Mouse (Mus musculus): ENCODE results near the gene Vps8. TPM values are rescaled to one million over a fixed set of nuclear protein-coding genes. Genes with fewer than 3 reads are reported as not detected.

The Vps8 gene
- polyA plus RNA-seq, 1 experiment: 33.3 TPM

GRCm38 (mm10) chr16:21608176-21608865, 185.4 kb downstream of the Vps8 start:
- no peak for DNase-seq (ENCODE audit: extremely low spot score in 1 of 2, low spot score in 1 of 2)

- no peak for DNase-seq (ENCODE audit: extremely low spot score in 1 of 2, low spot score in 1 of 2)
These were observed 187.6 kb downstream of the Vps8 start for GRCm38 (mm10) chr16:21610473-21610872.

DNA sequence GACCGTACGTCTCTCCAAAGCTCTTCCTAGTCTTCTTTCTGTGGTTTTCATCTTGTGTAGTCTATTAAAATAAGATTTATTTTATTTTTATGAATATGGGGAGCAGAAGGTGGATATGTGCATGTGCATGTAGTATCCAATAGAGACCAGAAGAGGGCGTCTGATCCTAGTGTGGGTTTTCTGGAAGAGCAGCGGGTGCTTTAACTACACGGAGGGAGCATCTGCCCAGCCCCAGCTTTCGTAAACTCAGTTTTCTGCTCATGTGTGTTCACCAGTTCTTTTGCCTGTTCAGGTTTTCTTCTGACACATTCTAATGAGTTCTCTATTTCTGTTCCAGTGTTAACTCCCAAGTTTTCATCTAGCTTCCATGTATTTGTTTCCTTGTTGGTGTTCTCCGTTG, 192.9 kb downstream of the Vps8 start:
- DNase-seq (ENCODE audit: extremely low spot score in 1 of 2, low spot score in 1 of 2): peak in 1 of 2 experiments; percentile 57

GRCm38 (mm10) chr16:21620630-21621029, 197.7 kb downstream of the Vps8 start:
- DNase-seq (ENCODE audit: extremely low spot score in 1 of 2, low spot score in 1 of 2): no peak

DNA sequence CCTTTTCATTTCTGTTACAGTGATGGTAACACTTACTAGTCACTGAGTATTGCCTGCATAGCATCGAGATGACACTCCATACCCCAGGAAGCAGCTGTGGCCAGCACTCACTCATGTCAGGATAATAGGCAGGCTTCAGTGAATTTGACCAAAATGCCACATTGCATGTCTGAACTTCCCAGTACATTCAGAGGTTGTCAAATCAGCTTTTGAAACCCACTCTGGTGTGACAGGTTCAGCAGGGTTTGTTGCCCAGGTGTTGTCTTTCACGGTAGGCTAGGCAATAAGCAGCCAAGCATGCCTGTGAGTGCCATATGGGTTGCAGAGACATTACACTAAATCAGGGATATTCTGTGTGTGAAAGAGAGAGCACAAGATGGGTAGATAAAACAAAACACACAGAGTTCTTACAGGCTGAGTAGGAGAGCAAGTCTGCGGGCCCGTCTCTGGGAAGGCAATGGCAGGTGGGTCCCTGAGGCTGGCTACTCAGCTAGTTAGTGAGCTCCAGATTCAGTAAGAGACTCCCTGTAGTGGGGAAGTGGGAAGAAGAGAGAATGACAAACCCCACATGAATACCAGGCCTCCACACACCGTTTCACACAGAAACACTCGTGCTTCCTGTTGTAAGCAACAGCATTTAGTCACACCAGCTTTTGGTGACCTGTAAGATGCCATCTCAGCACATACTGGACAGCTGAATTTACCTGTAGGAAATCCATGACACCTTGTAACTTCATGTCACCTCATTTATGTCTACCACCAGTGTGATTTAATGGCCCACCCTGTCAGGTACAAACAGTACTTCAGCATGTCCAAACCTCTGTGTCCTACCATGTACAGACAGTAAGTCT, 203.1 kb downstream of the Vps8 start:
- DNase-seq (ENCODE audit: extremely low spot score in 1 of 2, low spot score in 1 of 2): no peak

DNA sequence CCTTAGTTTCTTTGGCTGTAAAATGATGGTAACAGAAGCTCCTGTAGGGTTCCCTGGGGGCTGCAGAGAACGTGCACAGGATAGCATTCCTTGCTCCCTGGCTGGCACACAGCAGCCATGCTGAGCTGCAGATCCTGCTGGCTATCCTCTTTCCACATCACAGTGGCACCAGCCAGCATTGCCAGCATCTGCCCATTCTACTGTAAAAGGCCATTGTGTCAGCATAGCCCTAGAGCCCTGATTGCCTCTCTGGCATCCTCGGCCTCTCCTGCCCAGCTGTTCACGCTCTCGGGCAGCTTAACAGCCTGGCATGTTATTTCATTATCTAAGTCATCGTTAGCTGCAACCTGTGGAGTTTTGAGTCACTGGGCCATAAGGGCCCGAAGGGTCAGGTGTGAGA, 204.3 kb downstream of the Vps8 start:
- no peak for DNase-seq (ENCODE audit: extremely low spot score in 1 of 2, low spot score in 1 of 2)

DNA sequence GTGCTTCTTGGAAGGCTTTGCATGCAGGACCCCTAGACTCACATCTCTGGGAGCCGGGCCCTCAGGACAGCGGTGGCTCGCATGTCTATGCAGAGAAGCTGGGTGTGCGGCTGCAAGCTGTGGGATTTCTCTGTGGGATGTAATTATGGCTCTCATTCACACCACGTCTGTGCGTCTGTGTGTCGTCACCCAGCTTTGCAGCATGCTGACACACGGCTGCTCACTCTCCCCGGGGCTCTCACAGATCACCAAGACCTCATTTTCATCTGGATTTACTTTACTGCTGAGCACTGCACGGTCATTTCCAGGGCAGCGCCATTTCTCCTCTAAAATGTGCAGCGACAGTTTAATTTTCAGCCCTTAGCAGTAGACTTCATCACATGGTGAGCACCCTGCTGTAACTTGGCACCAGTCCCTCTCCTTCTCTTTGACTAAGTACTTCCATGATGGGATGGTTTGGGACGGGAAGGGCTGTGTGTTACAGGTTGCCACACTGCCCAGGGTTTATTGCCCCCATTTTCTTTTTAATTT, 205.2 kb downstream of the Vps8 start:
- peak in 1 of 2 experiments; percentile 62 for DNase-seq (ENCODE audit: extremely low spot score in 1 of 2, low spot score in 1 of 2)

GRCm38 (mm10) chr16:21630614-21631013, 207.7 kb downstream of the Vps8 start:
- no peak for DNase-seq (ENCODE audit: extremely low spot score in 1 of 2, low spot score in 1 of 2)

- no peak for DNase-seq (ENCODE audit: extremely low spot score in 1 of 2, low spot score in 1 of 2)
These were observed 208.9 kb downstream of the Vps8 start for GRCm38 (mm10) chr16:21631815-21632222.

GRCm38 (mm10) chr16:21634460-21634859, 211.5 kb downstream of the Vps8 start:
- DNase-seq (ENCODE audit: extremely low spot score in 1 of 2, low spot score in 1 of 2): no peak

GRCm38 (mm10) chr16:21636156-21636853, 213.4 kb downstream of the Vps8 start:
- DNase-seq (ENCODE audit: extremely low spot score in 1 of 2, low spot score in 1 of 2): no peak

GRCm38 (mm10) chr16:21637201-21637819, 214.4 kb downstream of the Vps8 start:
- DNase-seq (ENCODE audit: extremely low spot score in 1 of 2, low spot score in 1 of 2): no peak

DNA sequence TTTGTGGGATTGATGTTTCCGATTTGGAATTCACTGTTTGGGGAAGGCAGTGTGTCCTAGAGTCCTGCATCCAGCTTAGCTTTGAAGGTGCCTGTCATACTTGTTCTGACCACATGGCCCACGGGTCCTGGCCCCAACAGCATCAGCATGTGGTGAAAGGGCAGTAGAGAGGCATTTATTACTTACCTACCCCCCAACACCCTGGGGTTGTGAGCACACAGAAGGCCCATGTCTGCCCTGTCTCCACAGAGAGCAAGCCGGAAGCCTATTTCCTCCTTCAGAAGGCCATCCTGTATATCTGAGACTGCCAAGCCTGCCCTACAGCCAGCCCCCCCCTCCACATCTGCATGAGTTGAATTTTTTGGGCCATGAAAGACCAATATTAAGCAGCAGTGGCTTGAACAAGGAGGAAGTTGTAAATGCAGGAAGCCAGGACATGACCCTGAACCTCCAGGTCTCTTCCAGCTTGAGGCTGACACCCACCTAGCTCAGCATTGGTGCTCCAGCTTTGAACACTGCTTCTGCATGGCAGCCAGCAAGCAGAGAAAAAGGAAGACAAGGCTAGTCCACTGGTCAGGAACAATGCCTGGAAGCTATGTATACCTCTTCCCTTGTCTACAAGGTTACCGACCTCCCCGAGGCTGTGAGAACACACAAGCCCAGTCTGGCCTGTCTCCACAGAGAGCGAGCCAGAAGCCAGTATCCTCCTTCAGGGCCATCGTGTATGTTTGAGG, 218.0 kb downstream of the Vps8 start:
- DNase-seq (ENCODE audit: extremely low spot score in 1 of 2, low spot score in 1 of 2): no peak

DNA sequence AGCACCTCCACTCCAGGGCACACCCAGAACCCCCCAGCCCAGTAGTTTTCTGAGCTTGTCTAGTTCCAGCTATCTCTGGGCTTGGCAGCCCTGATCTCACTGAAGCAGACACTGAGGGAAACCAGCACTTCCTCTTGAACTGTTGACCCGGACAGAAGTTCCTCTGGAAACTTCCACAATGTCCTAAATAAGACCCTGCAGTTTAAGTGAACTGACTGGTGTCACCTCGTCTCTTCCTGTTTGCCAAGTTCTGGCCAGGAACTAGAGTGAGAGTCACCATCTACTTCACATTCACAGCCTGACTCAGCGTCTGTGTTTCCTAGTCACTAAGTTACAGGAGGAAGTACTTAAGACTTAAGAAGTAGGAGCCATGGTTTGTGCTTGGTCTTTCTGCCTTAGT, 219.0 kb downstream of the Vps8 start:
- no peak for DNase-seq (ENCODE audit: extremely low spot score in 1 of 2, low spot score in 1 of 2)

- DNase-seq (ENCODE audit: extremely low spot score in 1 of 2, low spot score in 1 of 2): no peak
These were observed 220.0 kb downstream of the Vps8 start for GRCm38 (mm10) chr16:21642906-21643305.

- DNase-seq (ENCODE audit: extremely low spot score in 1 of 2, low spot score in 1 of 2): no peak
These were observed 220.7 kb downstream of the Vps8 start for GRCm38 (mm10) chr16:21643621-21644041.

DNA sequence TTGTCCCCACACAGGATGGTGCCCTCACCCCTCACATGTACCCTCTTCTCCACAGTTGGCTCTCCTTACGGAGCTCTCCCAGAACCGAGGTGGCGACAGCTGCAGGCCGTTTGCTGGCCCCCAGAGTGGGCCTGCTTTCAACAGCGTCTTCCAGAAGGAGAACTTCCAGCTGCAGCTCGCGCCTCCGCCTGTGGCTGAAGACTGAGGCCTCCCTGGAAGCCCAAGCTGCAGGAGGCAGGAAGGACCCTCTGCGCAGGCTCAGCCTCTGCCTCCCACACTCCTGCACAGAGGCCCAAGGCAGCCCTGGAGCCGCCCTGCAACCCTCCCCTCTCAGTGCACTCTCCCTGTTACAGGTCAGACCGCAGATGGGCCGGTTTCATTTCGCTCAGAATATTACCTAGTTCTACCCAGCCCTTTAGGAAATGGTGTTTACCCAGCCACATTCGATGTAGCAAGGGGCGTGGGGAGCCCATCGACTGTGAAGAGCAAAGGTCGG, 221.2 kb downstream of the Vps8 start:
- peak in 1 of 2 experiments; percentile 54 for DNase-seq (ENCODE audit: extremely low spot score in 1 of 2, low spot score in 1 of 2)

DNA sequence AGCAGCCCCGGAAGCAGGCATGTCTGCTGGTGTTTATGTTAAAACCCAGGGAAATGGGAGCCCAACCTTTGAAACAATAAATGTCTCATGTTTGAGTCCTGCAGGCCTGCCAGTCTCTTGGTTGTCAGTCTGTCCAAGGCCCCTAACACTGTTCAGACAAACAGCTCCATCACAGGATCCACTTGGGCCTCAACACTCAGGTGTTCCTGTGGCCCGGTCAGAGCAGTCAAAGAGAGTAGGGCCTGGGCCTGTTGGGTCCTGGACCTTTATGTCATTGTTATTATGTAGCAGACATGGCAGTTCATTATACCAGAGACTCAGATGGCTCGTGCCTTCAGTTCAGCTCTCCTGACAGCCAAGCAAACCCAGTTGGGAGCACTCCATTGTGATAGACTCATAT, 221.7 kb downstream of the Vps8 start:
- no peak for DNase-seq (ENCODE audit: extremely low spot score in 1 of 2, low spot score in 1 of 2)

DNA sequence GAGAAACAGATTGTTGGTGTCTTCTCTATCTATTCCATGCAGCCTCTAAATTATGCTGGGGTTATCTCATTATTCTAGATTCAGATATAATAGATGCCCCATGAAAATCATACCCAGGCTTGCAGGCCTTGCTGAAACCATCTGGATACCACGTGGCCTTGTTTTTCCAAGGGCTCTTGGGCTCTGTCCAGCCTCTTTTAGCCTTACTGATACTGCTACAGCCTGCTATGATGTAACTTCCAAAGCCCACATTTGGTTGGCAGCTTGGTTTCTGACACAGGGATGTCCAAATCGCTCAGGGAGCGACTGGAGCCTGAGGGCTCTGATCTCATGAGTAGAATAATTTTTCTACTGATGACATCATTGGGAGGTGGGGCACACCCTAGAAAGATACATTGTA, 223.0 kb downstream of the Vps8 start:
- no peak for DNase-seq (ENCODE audit: extremely low spot score in 1 of 2, low spot score in 1 of 2)

DNA sequence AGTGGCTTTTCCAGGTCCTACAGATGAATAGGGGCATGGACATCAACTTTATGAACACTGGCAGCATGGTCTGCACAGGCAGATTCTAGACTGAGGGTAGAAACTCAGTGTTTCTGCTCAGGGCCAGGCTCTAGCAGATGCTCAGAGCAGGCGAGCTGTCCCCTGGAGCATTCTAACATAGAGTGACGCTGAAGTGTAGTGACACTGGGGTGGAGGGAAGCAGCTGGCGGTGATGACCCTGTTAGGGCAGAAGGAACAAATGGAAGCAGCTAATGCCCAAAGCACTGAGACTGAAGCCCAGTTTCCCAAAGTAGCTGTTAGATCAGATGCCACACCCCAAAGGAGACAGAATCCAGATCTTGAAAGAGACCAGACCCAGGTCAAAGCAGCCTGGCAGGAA, 223.6 kb downstream of the Vps8 start:
- no peak for DNase-seq (ENCODE audit: extremely low spot score in 1 of 2, low spot score in 1 of 2)
